Mouse (Mus musculus) forebrain, embryonic 16.5 days (tissue): Measurements from ENCODE around the gene Mup16. TPM values are rescaled to one million over a fixed set of nuclear protein-coding genes. Genes with fewer than 3 reads are reported as not detected.
"Not testable (repeated sequence)": the region's sequence is repeated elsewhere in the genome, so short reads cannot be mapped to it uniquely, and the experiment has no call there.

ENCODE experiments used
- ATAC-seq: fragments of 200-750 bp; cut with Nextera tagmentation; 2 replicates; pipeline ENCODE4 v1.8.0; 2017; ENCODE audit warnings: mild to moderate bottlenecking, moderate library complexity
- H3K27ac ChIP-seq: fragments of 300-500 bp; sonication (generic); 2 replicates; pipeline ENCODE4 v1.5.1; 2014; ENCODE audit warnings: low read length, control low read depth
- H3K27me3 ChIP-seq: fragments of 300-500 bp; sonication (generic); replicated peaks from 2 replicates; pipeline ENCODE4 v1.6.1; 2014; ENCODE audit warnings: low read length; ENCODE audit not compliant: control insufficient read depth, insufficient read depth
- H3K36me3 ChIP-seq: fragments of 300-500 bp; sonication (generic); 2 replicates; pipeline ENCODE4 v1.6.1; 2014; ENCODE audit not compliant: control insufficient read depth, insufficient read depth
- H3K4me1 ChIP-seq: fragments of 300-500 bp; sonication (generic); replicated peaks from 2 replicates; pipeline ENCODE4 v1.6.1; 2014; ENCODE audit warnings: low read length; ENCODE audit not compliant: control insufficient read depth, insufficient read depth
- H3K4me2 ChIP-seq: fragments of 300-500 bp; sonication (generic); 2 replicates; pipeline ENCODE4 v1.6.1; 2014; ENCODE audit warnings: mild to moderate bottlenecking, low read length, control low read depth
- H3K4me3 ChIP-seq: fragments of 300-500 bp; sonication (generic); replicated peaks from 2 replicates; pipeline ENCODE4 v1.5.1; 2014; ENCODE audit warnings: mild to moderate bottlenecking, low read length, control low read depth
- H3K9ac ChIP-seq: fragments of 300-500 bp; sonication (generic); replicated peaks from 2 replicates; pipeline ENCODE4 v1.6.1; 2014; ENCODE audit warnings: low read depth, low read length, control low read depth
- H3K9me3 ChIP-seq: fragments of 300-500 bp; sonication (generic); 2 replicates; pipeline ENCODE4 v1.6.1; 2016; ENCODE audit warnings: low read length; ENCODE audit not compliant: control insufficient read depth
- WGBS: fragments of 180-500 bp; shearing (Covaris S2); extraction: QIAGEN DNeasy Blood & Tissue Kit; methylation state at CpG from one replicate; pipeline ENCODE4 v1.1.7; 2014; 5-methylcytosine and 5-hydroxymethylcytosine counted together
- polyA plus RNA-seq: library from polyadenylated mRNA; unstranded; fragments of >200 nt; fragmentation: Nextera tagmentation; extraction: Ambion mirVana; gene quantifications from 2 replicates; pipeline ENCODE4 v1.2.1, GENCODE M21; 2015

The Mup16 gene
- not detected in 2 replicates for polyA plus RNA-seq

DNA sequence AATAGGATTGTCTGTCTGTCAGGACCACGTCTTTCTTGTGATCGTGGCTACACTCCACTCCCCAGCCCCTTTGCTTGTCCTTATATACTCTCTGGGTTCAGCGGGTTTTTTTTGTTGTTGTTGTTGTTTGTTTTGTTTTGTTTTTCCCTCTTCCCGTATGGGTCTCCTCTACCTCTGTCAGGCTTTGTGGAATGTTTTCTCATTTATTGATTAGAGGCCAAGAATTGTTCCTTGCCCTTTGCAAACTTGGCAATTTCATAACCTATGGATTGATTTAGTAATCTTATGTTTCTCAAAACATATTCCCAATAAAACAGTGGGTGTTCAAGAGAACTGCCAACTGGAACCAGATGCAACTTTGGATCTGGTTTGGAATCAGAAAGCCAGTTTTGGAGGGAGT lies at the start of gene Mup16:
TSS of gene Mup16 (minus strand) at position 101 of the 400 bp plus-strand sequence.
- H3K9me3 ChIP-seq, H3K27ac ChIP-seq, H3K9ac ChIP-seq, H3K4me2 ChIP-seq, H3K36me3 ChIP-seq, ATAC-seq, H3K4me3 ChIP-seq, H3K4me1 ChIP-seq, H3K27me3 ChIP-seq: not testable (repeated sequence)
- 94% methylated on average over 2 of the region's 4 CpGs for WGBS

DNA sequence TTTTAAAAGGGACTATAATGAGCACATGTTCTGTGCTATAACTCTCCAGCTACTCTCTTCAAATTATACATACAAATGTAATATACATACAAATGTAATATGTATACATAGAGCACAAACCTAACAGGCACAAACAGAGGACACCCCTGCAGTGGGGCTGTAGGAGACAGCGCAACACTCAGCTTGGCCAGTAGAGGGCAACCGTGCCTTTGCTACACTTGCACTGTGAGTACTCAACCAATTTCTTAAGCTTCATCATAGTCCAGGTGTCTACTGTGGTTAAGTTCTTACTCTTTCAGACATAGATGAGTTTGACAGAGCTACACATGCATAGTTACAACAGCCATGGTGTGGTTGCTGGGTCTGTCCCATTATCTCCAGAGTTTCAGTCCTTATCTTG lies 36.6 kb upstream of the Mup16 start:
- not testable (repeated sequence) for H3K4me3 ChIP-seq, H3K36me3 ChIP-seq, ATAC-seq, H3K4me2 ChIP-seq, H3K27ac ChIP-seq, H3K27me3 ChIP-seq, H3K9ac ChIP-seq, H3K9me3 ChIP-seq, H3K4me1 ChIP-seq
- WGBS = 52% methylated on average over 2 of the region's 2 CpGs

Other genes with a start within 250 kb of the Mup16 start
- not detected in 2 replicates for gene Mup14, start 215.5 kb downstream of the Mup16 start, polyA plus RNA-seq
- gene Mup15, start 79.8 kb downstream of the Mup16 start, polyA plus RNA-seq = not detected in 2 replicates
- not detected in 2 replicates for gene Mup17, start 76.3 kb upstream of the Mup16 start, polyA plus RNA-seq
- gene Mup18, start 154.6 kb upstream of the Mup16 start, polyA plus RNA-seq = not detected in 2 replicates